Mouse (Mus musculus): ENCODE data around the gene Rnf38.

GRCm38 (mm10) chr4:44235946-44236345, 2.4 kb upstream of the Rnf38 start:
- TF ChIP-seq GATA1 (IDR thresholded peaks at IDR 0.05; ENCODE audit: low read length), result no peak
- no peak for TF ChIP-seq TAL1 (IDR thresholded peaks at IDR 0.05; ENCODE audit: low read length)
